Mouse (Mus musculus) liver, embryonic 14.5 days (tissue): ENCODE measurements around the gene Tns1. TPM values are rescaled to one million over a fixed set of nuclear protein-coding genes. Genes with fewer than 3 reads are reported as not detected.

Experiments used
- ATAC-seq: fragments of 200-750 bp; cut with Nextera tagmentation; 2 replicates; pipeline ENCODE4 v1.8.0; 2017; ENCODE audit warnings: moderate number of reproducible peaks, mild to moderate bottlenecking, moderate library complexity; ENCODE audit not compliant: insufficient read depth
- DNase-seq, 3 experiments: peaks; one replicate each; pipeline ENCODE4 v3.0.0-alpha.2; 2012 to 2013; ENCODE audit warnings: low read depth in 3 of 3, low spot score in 3 of 3
- H3K27ac ChIP-seq: fragments of 300-500 bp; sonication (generic); 2 replicates; pipeline ENCODE4 v1.5.1; 2014; ENCODE audit warnings: moderate library complexity, mild to moderate bottlenecking, control low read depth, inconsistent platforms
- H3K27me3 ChIP-seq: fragments of 300-500 bp; sonication (generic); 2 replicates; pipeline ENCODE4 v1.6.1; 2014; ENCODE audit warnings: mild to moderate bottlenecking, low read length, moderate library complexity; ENCODE audit not compliant: control insufficient read depth, insufficient read depth
- H3K36me3 ChIP-seq: fragments of 300-500 bp; sonication (generic); replicated peaks from 2 replicates; pipeline ENCODE4 v1.6.1; 2014; ENCODE audit warnings: low read depth; ENCODE audit not compliant: control insufficient read depth, insufficient read depth
- H3K4me1 ChIP-seq, 2 experiments: fragments of 200-500 bp in 1 of 2; fragments of 300-500 bp in 1 of 2; sonication (generic) in 1 of 2; replicated peaks; 2 replicates each; pipeline ENCODE4 v1.6.1; 2012 to 2014; ENCODE audit warnings: antibody characterized with exemption in 1 of 2, inconsistent platforms in 1 of 2, low read length in 1 of 2; ENCODE audit not compliant: control insufficient read depth in 2 of 2, insufficient read depth in 2 of 2
- H3K4me2 ChIP-seq: fragments of 300-500 bp; sonication (generic); 2 replicates; pipeline ENCODE4 v1.6.1; 2014; ENCODE audit warnings: low read depth, mild to moderate bottlenecking, control low read depth, moderate library complexity
- H3K4me3 ChIP-seq, 2 experiments: fragments of 200-500 bp in 1 of 2; fragments of 300-500 bp in 1 of 2; sonication (generic) in 1 of 2; 2 replicates each; pipeline ENCODE4 v1.5.1; 2012 to 2014; ENCODE audit warnings: low read depth in 2 of 2, low read length in 2 of 2, mild to moderate bottlenecking in 2 of 2, control low read depth in 1 of 2, inconsistent platforms in 1 of 2, moderate library complexity in 1 of 2; ENCODE audit not compliant: insufficient read depth in 1 of 2
- H3K9ac ChIP-seq: fragments of 300-500 bp; sonication (generic); replicated peaks from 2 replicates; pipeline ENCODE4 v1.6.1; 2014; ENCODE audit warnings: mild to moderate bottlenecking, control low read depth, moderate library complexity
- H3K9me3 ChIP-seq: fragments of 300-500 bp; sonication (generic); 2 replicates; pipeline ENCODE4 v1.6.1; 2016; ENCODE audit warnings: low read length, mixed read lengths; ENCODE audit not compliant: control insufficient read depth
- CTCF ChIP-seq: IDR thresholded peaks from 2 replicates; pipeline ENCODE4 v1.5.1; 2016; ENCODE audit warnings: antibody characterized with exemption, low read depth, control low read depth
- EP300 ChIP-seq: IDR thresholded peaks from 2 replicates; pipeline ENCODE4 v1.6.1; 2016; ENCODE audit warnings: antibody characterized with exemption, low read depth
- WGBS: fragments of 180-500 bp; shearing (Covaris S2); extraction: QIAGEN DNeasy Blood & Tissue Kit; methylation state at CpG from one replicate; pipeline ENCODE4 v1.1.7; 2014; ENCODE audit not compliant: insufficient replicate concordance; 5-methylcytosine and 5-hydroxymethylcytosine counted together
- polyA plus RNA-seq, 2 experiments: library from polyadenylated mRNA; depleted of rRNA in 1 of 2; stranded (reverse) in 1 of 2; unstranded in 1 of 2; fragments of >200 nt; fragmentation: Nextera tagmentation in 1 of 2; extraction: Ambion mirVana in 1 of 2; gene quantifications; 2 replicates each; pipeline versions ENCODE4 v1.2.1 to v1.2.3; 2012 to 2014

Tns1 gene
- polyA plus RNA-seq, 2 experiments: 7.2 to 15.7 TPM

GRCm38 (mm10) chr1:74058771-74059170 is 65.5 kb downstream of the Tns1 start:
- Histone ChIP-seq H3K4me2 (no peak overlapping the region), H3K36me3 (no peaks in the 10 kb centered on the region), H3K27me3 (no peaks in the 10 kb centered on the region), H3K9ac (no peak overlapping the region), H3K4me3 (no peak overlapping the region), H3K4me1 (peaks cover 0 to 9% of the 10 kb centered on the region in 2 experiments; a peak in 2 of 4 replicates), H3K9me3 (no peaks in the 10 kb centered on the region), H3K27ac (no peak overlapping the region)
- no peak for DNase-seq
- WGBS: 35% methylated on average over 4 of the region's 4 CpGs
- ATAC-seq: no peak
- TF ChIP-seq EP300 (no peak), CTCF (no peak)

- no peaks in the 10 kb centered on the region for H3K36me3 ChIP-seq
- DNase-seq (no peak), ATAC-seq (no peak)
- H3K27me3 ChIP-seq: no peaks in the 10 kb centered on the region
- no peak overlapping the region for H3K9ac ChIP-seq
- 52% methylated on average over 4 of the region's 4 CpGs for WGBS
- no peak overlapping the region for H3K4me2 ChIP-seq
- H3K9me3 ChIP-seq: no peaks in the 10 kb centered on the region
- H3K4me3 ChIP-seq: no peak overlapping the region
- no peak overlapping the region for H3K27ac ChIP-seq
- peaks cover 0 to 10% of the 10 kb centered on the region in 2 experiments; a peak in 2 of 4 replicates for H3K4me1 ChIP-seq
- TF ChIP-seq EP300: no peak
- no peak for TF ChIP-seq CTCF
Measured at GRCm38 (mm10) chr1:74058309-74058708, 65.9 kb downstream of the Tns1 start.

- Histone ChIP-seq H3K36me3 (no peaks in the 10 kb centered on the region), H3K4me1 (peaks cover 0 to 11% of the 10 kb centered on the region in 2 experiments; a peak in 2 of 4 replicates), H3K9me3 (no peaks in the 10 kb centered on the region), H3K4me3 (no peak overlapping the region), H3K27me3 (no peaks in the 10 kb centered on the region), H3K27ac (no peak overlapping the region), H3K4me2 (no peak overlapping the region), H3K9ac (no peak overlapping the region)
- ATAC-seq (no peak), DNase-seq (no peak)
- WGBS: 57% methylated on average over 5 of the region's 5 CpGs
- no peak for TF ChIP-seq EP300
- TF ChIP-seq CTCF: no peak
Measured at GRCm38 (mm10) chr1:74057501-74057900, 66.7 kb downstream of the Tns1 start.

- ATAC-seq (no peak), DNase-seq (no peak)
- TF ChIP-seq CTCF: no peak
- TF ChIP-seq EP300: no peak
- no peak overlapping the region for H3K4me3 ChIP-seq
- peaks cover 0 to 11% of the 10 kb centered on the region in 2 experiments; a peak in 2 of 4 replicates for H3K4me1 ChIP-seq
- H3K27me3 ChIP-seq: no peaks in the 10 kb centered on the region
- no peaks in the 10 kb centered on the region for H3K36me3 ChIP-seq
- no peak overlapping the region for H3K4me2 ChIP-seq
- H3K9ac ChIP-seq: no peak overlapping the region
- no peak overlapping the region for H3K27ac ChIP-seq
- WGBS: 14% methylated on average over 4 of the region's 4 CpGs
- H3K9me3 ChIP-seq: no peaks in the 10 kb centered on the region
Measured at GRCm38 (mm10) chr1:74055552-74055951, 68.7 kb downstream of the Tns1 start.

- no peak overlapping the region for H3K4me3 ChIP-seq
- H3K27me3 ChIP-seq: no peaks in the 10 kb centered on the region
- no peaks in the 10 kb centered on the region for H3K36me3 ChIP-seq
- H3K27ac ChIP-seq: no peak overlapping the region
- no peak overlapping the region for H3K9ac ChIP-seq
- H3K4me1 ChIP-seq: peaks cover 0 to 7% of the 10 kb centered on the region in 2 experiments; a peak in 2 of 4 replicates
- TF ChIP-seq CTCF (no peak), EP300 (no peak)
- no peak overlapping the region for H3K4me2 ChIP-seq
- DNase-seq (no peak), ATAC-seq (no peak)
- H3K9me3 ChIP-seq: no peaks in the 10 kb centered on the region
- WGBS: 44% methylated on average over 3 of the region's 3 CpGs
Measured at GRCm38 (mm10) chr1:74054471-74054870, 69.8 kb downstream of the Tns1 start.
